Mouse (Mus musculus) myocyte (in vitro differentiated cells): ENCODE measurements around the gene Rcc1. TPM values are rescaled to one million over a fixed set of nuclear protein-coding genes. Genes with fewer than 3 reads are reported as not detected.
A peak's percentile ranks its signal among the peaks of the same experiment; 100 is the strongest.

ENCODE experiments used
- H3K27me3 ChIP-seq: one replicate; pipeline ENCODE4 v1.6.1; 2011; ENCODE audit not compliant: control insufficient read depth, insufficient read depth, insufficient read length
- H3K36me3 ChIP-seq: one replicate; pipeline ENCODE4 v1.6.1; 2011; ENCODE audit not compliant: control insufficient read depth, insufficient read depth
- H3K4me2 ChIP-seq: one replicate; pipeline ENCODE4 v1.6.1; 2011; ENCODE audit warnings: low read depth, control low read depth
- H3K4me3 ChIP-seq: one replicate; pipeline ENCODE4 v1.5.1; 2011; ENCODE audit warnings: mild to moderate bottlenecking, control low read depth, moderate library complexity
- H3K79me2 ChIP-seq: one replicate; pipeline ENCODE4 v1.6.1; 2011; ENCODE audit not compliant: control insufficient read depth, insufficient read depth
- H3ac ChIP-seq: one replicate; pipeline ENCODE4 v1.6.1; 2011; ENCODE audit not compliant: control insufficient read depth, insufficient read length
- CEBPB ChIP-seq: IDR thresholded peaks from 2 replicates; pipeline ENCODE4 v1.6.1; 2011; ENCODE audit warnings: mild to moderate bottlenecking, moderate library complexity; ENCODE audit not compliant: poor library complexity, insufficient read depth, severe bottlenecking
- E2F4 ChIP-seq: IDR thresholded peaks from one replicate; pipeline ENCODE4 v1.6.1; 2011; ENCODE audit warnings: mild to moderate bottlenecking, control low read depth, moderate library complexity; ENCODE audit not compliant: insufficient read depth
- MAX ChIP-seq: IDR thresholded peaks from one replicate; pipeline ENCODE4 v1.6.1; 2011; ENCODE audit warnings: low read depth, mild to moderate bottlenecking, control low read depth
- MYOD1 ChIP-seq, 3 experiments: IDR thresholded peaks; one replicate each; pipeline ENCODE4 v1.6.1; 2011; ENCODE audit warnings: control low read depth in 2 of 3, low read depth in 2 of 3, mild to moderate bottlenecking in 2 of 3, moderate library complexity in 1 of 3; ENCODE audit not compliant: insufficient read length in 2 of 3, control insufficient read depth in 1 of 3
- MYOG ChIP-seq, 3 experiments: IDR thresholded peaks; one replicate each; pipeline ENCODE4 v1.6.1; 2011; ENCODE audit warnings: control low read depth in 2 of 3, low read depth in 2 of 3, mild to moderate bottlenecking in 2 of 3; ENCODE audit not compliant: insufficient read length in 2 of 3, control insufficient read depth in 1 of 3, insufficient read depth in 1 of 3
- POLR2A ChIP-seq: IDR thresholded peaks from one replicate; pipeline ENCODE4 v1.6.1; 2011; ENCODE audit warnings: low read depth, mild to moderate bottlenecking, control low read depth, moderate library complexity; ENCODE audit not compliant: insufficient read length
- POLR2AphosphoS2 ChIP-seq: IDR thresholded peaks from one replicate; pipeline ENCODE4 v1.6.1; 2011; ENCODE audit warnings: low read depth, control low read depth; ENCODE audit not compliant: insufficient read length
- REST ChIP-seq: IDR thresholded peaks from one replicate; pipeline ENCODE4 v1.6.1; 2011; ENCODE audit warnings: mild to moderate bottlenecking, control low read depth, moderate library complexity; ENCODE audit not compliant: insufficient read depth, insufficient read length
- SRF ChIP-seq: IDR thresholded peaks from one replicate; pipeline ENCODE4 v1.6.1; 2011; ENCODE audit warnings: low read depth; ENCODE audit not compliant: control insufficient read depth, insufficient read length
- TCF12 ChIP-seq: IDR thresholded peaks from one replicate; pipeline ENCODE4 v1.6.1; 2011; ENCODE audit warnings: mild to moderate bottlenecking, control low read depth; ENCODE audit not compliant: poor library complexity, insufficient read depth, severe bottlenecking
- TCF3 ChIP-seq: IDR thresholded peaks from one replicate; pipeline ENCODE4 v1.6.1; 2011; ENCODE audit warnings: low read depth, control low read depth; ENCODE audit not compliant: insufficient read length
- USF1 ChIP-seq: IDR thresholded peaks from one replicate; pipeline ENCODE4 v1.6.1; 2011; ENCODE audit warnings: low read depth, mild to moderate bottlenecking, control low read depth, moderate library complexity
- polyA plus RNA-seq: library from polyadenylated mRNA; unstranded; fragments of >200 nt; fragmentation: generic; extraction: Trizol; gene quantifications from one replicate; pipeline ENCODE4 v1.2.1, GENCODE M21; 2012; ENCODE audit warnings: missing spikeins

Gene Rcc1
- polyA plus RNA-seq, 1 experiment, result 33.2 TPM

GRCm38 (mm10) chr4:132338943-132339342 lies 14.5 kb downstream of the Rcc1 start:
- no peak overlapping the region for H3ac ChIP-seq
- H3K36me3 ChIP-seq, result peaks cover 16% of the 10 kb centered on the region
- no peak overlapping the region for H3K4me3 ChIP-seq

GRCm38 (mm10) chr4:132332880-132333279 lies 20.5 kb downstream of the Rcc1 start:
- Histone ChIP-seq H3K4me3 (no peak overlapping the region), H3K79me2 (peaks cover 13% of the 10 kb centered on the region), H3K36me3 (peaks cover 18% of the 10 kb centered on the region), H3K27me3 (no peaks in the 10 kb centered on the region), H3K4me2 (no peak overlapping the region), H3ac (no peak overlapping the region)
- TF ChIP-seq MYOD1 (IDR thresholded peaks at IDR 0.05; ENCODE audit: control insufficient read depth in 1 of 3, insufficient read length in 2 of 3, low read depth in 2 of 3) (no peak), POLR2A (no peak), TCF12 (no peak), MYOG (IDR thresholded peaks at IDR 0.05; ENCODE audit: control insufficient read depth in 1 of 3, insufficient read depth in 1 of 3, insufficient read length in 2 of 3, low read depth in 2 of 3) (peak in 1 of 3 experiments; percentile 50)

More at GRCm38 (mm10) chr4:132338943-132339342, 14.5 kb downstream of the Rcc1 start:
- Histone ChIP-seq H3K79me2 (peaks cover 59% of the 10 kb centered on the region), H3K4me2 (no peak overlapping the region), H3K27me3 (no peaks in the 10 kb centered on the region)
- TF ChIP-seq MYOG (IDR thresholded peaks at IDR 0.05; ENCODE audit: control insufficient read depth in 1 of 3, insufficient read depth in 1 of 3, insufficient read length in 2 of 3, low read depth in 2 of 3) (peak in 2 of 3 experiments; percentile 67 to 77), MYOD1 (IDR thresholded peaks at IDR 0.05; ENCODE audit: control insufficient read depth in 1 of 3, insufficient read length in 2 of 3, low read depth in 2 of 3) (peak in 2 of 3 experiments; percentile 42 to 70), CEBPB (no peak)

- H3K27me3 ChIP-seq, result no peaks in the 10 kb centered on the region
- peaks cover 15% of the 10 kb centered on the region for H3K79me2 ChIP-seq
- TF ChIP-seq E2F4 (no peak), SRF (no peak), MYOD1 (IDR thresholded peaks at IDR 0.05; ENCODE audit: control insufficient read depth in 1 of 3, insufficient read length in 2 of 3, low read depth in 2 of 3) (peak in 2 of 3 experiments; percentile 72 to 87), MYOG (IDR thresholded peaks at IDR 0.05; ENCODE audit: control insufficient read depth in 1 of 3, insufficient read depth in 1 of 3, insufficient read length in 2 of 3, low read depth in 2 of 3) (peak in 1 of 3 experiments; percentile 53), CEBPB (no peak), REST (no peak), USF1 (no peak)
- peaks cover 18% of the 10 kb centered on the region for H3K36me3 ChIP-seq
- no peak overlapping the region for H3ac ChIP-seq
- H3K4me3 ChIP-seq, result no peak overlapping the region
- no peak overlapping the region for H3K4me2 ChIP-seq
Measured at GRCm38 (mm10) chr4:132331960-132332359, 21.4 kb downstream of the Rcc1 start.

GRCm38 (mm10) chr4:132329835-132330354 lies 23.5 kb downstream of the Rcc1 start:
- Histone ChIP-seq H3K4me3 (peak overlapping the region; percentile 76), H3K36me3 (peaks cover 24% of the 10 kb centered on the region), H3ac (peak overlapping the region; percentile 36), H3K27me3 (no peaks in the 10 kb centered on the region), H3K79me2 (peaks cover 15% of the 10 kb centered on the region), H3K4me2 (peak overlapping the region; percentile 70)
- TF ChIP-seq REST (no peak), MYOG (IDR thresholded peaks at IDR 0.05; ENCODE audit: control insufficient read depth in 1 of 3, insufficient read depth in 1 of 3, insufficient read length in 2 of 3, low read depth in 2 of 3) (no peak), TCF12 (no peak), SRF (no peak), TCF3 (no peak), CEBPB (no peak), USF1 (no peak), MAX (no peak), POLR2AphosphoS2 (no peak), MYOD1 (IDR thresholded peaks at IDR 0.05; ENCODE audit: control insufficient read depth in 1 of 3, insufficient read length in 2 of 3, low read depth in 2 of 3) (no peak), E2F4 (no peak), POLR2A (no peak)

- Histone ChIP-seq H3K4me2 (peak within 1 kb of the TSS; percentile 90), H3K79me2 (peaks cover 15% of the 10 kb centered on the region), H3K27me3 (no peaks in the 10 kb centered on the region), H3ac (peak within 1 kb of the TSS; percentile 36), H3K36me3 (peaks cover 20% of the 10 kb centered on the region), H3K4me3 (peak within 1 kb of the TSS; percentile 76)
- TF ChIP-seq POLR2A (peak; percentile 94), TCF3 (no peak), MAX (no peak), POLR2AphosphoS2 (peak; percentile 91), MYOD1 (IDR thresholded peaks at IDR 0.05; ENCODE audit: control insufficient read depth in 1 of 3, insufficient read length in 2 of 3, low read depth in 2 of 3) (peak in 1 of 3 experiments; percentile 20), REST (no peak), MYOG (IDR thresholded peaks at IDR 0.05; ENCODE audit: control insufficient read depth in 1 of 3, insufficient read depth in 1 of 3, insufficient read length in 2 of 3, low read depth in 2 of 3) (no peak), E2F4 (no peak), CEBPB (no peak), SRF (no peak), TCF12 (no peak), USF1 (no peak)
Measured at GRCm38 (mm10) chr4:132329115-132329834, 24.1 kb downstream of the Rcc1 start, which contains the start of gene Trnau1ap. Gene Trnau1ap, minus strand, starts transcription at chr4:132329538.
